Comparison of ENCODE assay signal across 9 mouse cellular contexts in genomic region chr3:79673082-79673481, GRCm38 (mm10). TPM values are rescaled to one million over a fixed set of nuclear protein-coding genes. Genes with fewer than 3 reads are reported as not detected.
DNase-seq lines count a peak whose midpoint lies in the region; ATAC-seq and TF ChIP-seq lines count a peak whose summit lies in the region.
"Had no signal": no experiment of that assay in that cellular context is flagged by ENCODE, and none has a peak within 500 bp of the region (broad histone marks: within the 10 kb centered on the region; RNA-seq: fewer than 3 reads in every experiment).

No protein-coding gene starts in this region.

- H3K4me3 ChIP-seq in kidney, embryonic 15.5 days (replicated peaks): no peak overlapping the region
- H3K4me3 ChIP-seq in layer of hippocampus, adult 2 months: no peak overlapping the region
- H3K4me3 ChIP-seq: erythroblast, embryonic 14.5 days had no signal

- H3K27me3 ChIP-seq in kidney, embryonic 15.5 days: no peaks in the 10 kb centered on the region

- 11% methylated on average over 4 of the region's 4 CpGs for WGBS in kidney, embryonic 15.5 days

- TF ChIP-seq CTCF in layer of hippocampus, adult 2 months (conservative IDR thresholded peaks at IDR 0.05): peak; percentile 91

- peak; percentile 64 for DNase-seq in kidney, adult 9 months
- peak; percentile 43 for DNase-seq in MN1 (ENCODE audit: low spot score)
- DNase-seq in cerebellum, adult 8-10 months: peak; percentile 50
- DNase-seq in layer of hippocampus, adult 2 months (ENCODE audit: low spot score in 2 of 2): peak; percentile 50 to 81
- DNase-seq in testis, postnatal 10 days (ENCODE audit: low spot score): peak; percentile 82

- no peak overlapping the region for H3K27ac ChIP-seq in kidney, embryonic 15.5 days
- no peak overlapping the region for H3K27ac ChIP-seq in layer of hippocampus, adult 2 months

- no peak for ATAC-seq in kidney, embryonic 15.5 days (replicated peaks; ENCODE audit: low FRiP score)
- ATAC-seq in frontal cortex, adult (ENCODE audit: low TSS enrichment): peak; percentile 74; the same call in 1 of the 2 replicates
- ATAC-seq in megakaryocyte, adult 5-6 weeks (ENCODE audit: poor library complexity, severe bottlenecking): peak; percentile 47; the same call in 1 of the 2 replicates

- H3K9me3 ChIP-seq in kidney, embryonic 15.5 days (replicated peaks): no peaks in the 10 kb centered on the region

- peaks cover 2% of the 10 kb centered on the region; the same call in 1 of the 2 replicates for H3K4me1 ChIP-seq in kidney, embryonic 15.5 days

- H3K36me3 ChIP-seq in kidney, embryonic 15.5 days: no peaks in the 10 kb centered on the region

- H3K4me2 ChIP-seq in kidney, embryonic 15.5 days: no peak overlapping the region

- no peak overlapping the region for H3K9ac ChIP-seq in kidney, embryonic 15.5 days

RNA-seq across cellular contexts. Expression of gene Etfdh, which starts 43.8 kb away (rescaled TPM):
- 64.9 and 67.4 TPM in 2 replicates for polyA plus RNA-seq in kidney, embryonic 15.5 days (2015; fragmentation: Nextera tagmentation; extraction: Ambion mirVana)
- 10 to 100 TPM; 28.6 to 28.8 TPM for total RNA-seq in layer of hippocampus, adult 2 months (2021)
- total RNA-seq in megakaryocyte, adult 5-6 weeks (2015): 28.4 and 34.4 TPM in 2 replicates
- 49.6 and 56.6 TPM in 2 replicates for total RNA-seq in megakaryocyte, adult 5-6 weeks (2017)

RNA-seq across cellular contexts. Expression of gene 4930579G24Rik, which starts 44.2 kb away (rescaled TPM):
- polyA plus RNA-seq in kidney, embryonic 15.5 days (2015; fragmentation: Nextera tagmentation; extraction: Ambion mirVana): 30.7 and 33.0 TPM in 2 replicates
- total RNA-seq in layer of hippocampus, adult 2 months (2021): 1 to 10 TPM; 1.3 to 1.6 TPM
- 31.1 and 39.0 TPM in 2 replicates for total RNA-seq in megakaryocyte, adult 5-6 weeks (2015)
- 11.8 and 16.7 TPM in 2 replicates for total RNA-seq in megakaryocyte, adult 5-6 weeks (2017)

Comparison
In these comparisons a context has a peak if more than half of its experiments do, and no peak if none do; other contexts are left out.
1. RNA of gene 4930579G24Rik, which starts 44.2 kb away (total RNA-seq): 11.8 to 39.0 TPM in megakaryocyte, adult 5-6 weeks; 1.3 to 1.6 TPM in layer of hippocampus, adult 2 months; every median in the first group is over 4 times any median in the second.
2. Peak in every context shown above with its lines, with median percentiles within 50 percentile points of each other: DNase-seq.